Mouse (Mus musculus) liver, postnatal 0 days (tissue): ENCODE results near the gene Itpr1.

Experiments
- CTCF ChIP-seq: sonication (generic); IDR thresholded peaks from 2 replicates; pipeline ENCODE4 v1.5.1; 2016; ENCODE audit warnings: antibody characterized with exemption, low read depth
- EP300 ChIP-seq: IDR thresholded peaks from 2 replicates; pipeline ENCODE4 v1.6.1; 2016; ENCODE audit warnings: antibody characterized with exemption, low read depth, mild to moderate bottlenecking

- TF ChIP-seq CTCF: no peak
- TF ChIP-seq EP300: no peak
Measured at GRCm38 (mm10) chr6:108233070-108233469, 20.2 kb downstream of the Itpr1 start.
